Mouse (Mus musculus): ENCODE measurements around the gene Ctns. TPM values are rescaled to one million over a fixed set of nuclear protein-coding genes. Genes with fewer than 3 reads are reported as not detected.

Gene Ctns
- total RNA-seq (2021): 10 to 100 TPM; 19.1 to 19.4 TPM
- long read RNA-seq, experiment 1, partial matches to known transcripts: 4 of 9 reads
- long read RNA-seq, experiment 1, other reads (novel, unspliced or antisense): 0 of 9 reads
- long read RNA-seq, experiment 2, transcript Ctns-201 (11 exons, 2,570 nt): major isoform, 6 of 15 reads
- long read RNA-seq, experiment 2, partial matches to known transcripts: 5 of 15 reads
- long read RNA-seq, experiment 2, other reads (novel, unspliced or antisense): 3 of 15 reads

DNA sequence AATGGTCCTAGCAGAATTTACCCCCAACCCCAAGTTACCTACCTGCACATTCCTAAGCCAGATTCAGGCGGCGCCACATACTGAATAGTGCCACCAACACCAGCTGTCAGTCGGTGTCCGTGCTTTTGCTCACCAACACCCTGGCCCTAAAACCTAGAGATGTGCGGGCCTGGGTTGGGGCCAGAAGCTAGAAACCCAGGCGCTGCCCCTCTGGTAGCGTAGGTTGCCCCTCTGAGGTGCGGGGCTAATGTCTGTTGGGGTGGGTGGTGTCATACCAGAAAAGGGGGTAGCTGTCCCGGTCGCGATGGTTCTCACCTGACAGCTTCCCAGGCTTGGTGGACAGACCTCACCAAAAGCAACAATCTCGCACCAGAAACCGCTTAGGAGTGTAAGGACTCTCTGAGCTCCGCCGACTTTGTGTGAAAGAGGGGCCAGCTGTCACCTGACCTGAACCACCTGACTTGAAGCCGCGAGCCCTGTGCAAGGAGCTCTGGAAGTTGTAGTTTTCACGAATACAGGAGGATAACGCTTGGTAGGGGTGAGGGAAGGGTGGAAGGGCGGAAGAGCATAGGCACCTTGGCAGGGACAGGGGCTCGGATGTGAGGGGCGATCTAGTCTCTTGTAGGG lies at the start of gene Ctns:
TSS of gene Ctns (minus strand) at position 440 of the 627 bp plus-strand sequence.
- no peak for DNase-seq (ENCODE audit: low spot score in 2 of 2)

- no peak for DNase-seq (ENCODE audit: low spot score in 2 of 2)
Measured at GRCm38 (mm10) chr11:73242777-73243176, 43.9 kb upstream of the Ctns start.

- DNase-seq (ENCODE audit: low spot score in 2 of 2): no peak
Measured at GRCm38 (mm10) chr11:73242199-73242598, 43.4 kb upstream of the Ctns start.

- DNase-seq (ENCODE audit: low spot score in 2 of 2): no peak
Measured at GRCm38 (mm10) chr11:73236731-73237130, 37.9 kb upstream of the Ctns start.

DNA sequence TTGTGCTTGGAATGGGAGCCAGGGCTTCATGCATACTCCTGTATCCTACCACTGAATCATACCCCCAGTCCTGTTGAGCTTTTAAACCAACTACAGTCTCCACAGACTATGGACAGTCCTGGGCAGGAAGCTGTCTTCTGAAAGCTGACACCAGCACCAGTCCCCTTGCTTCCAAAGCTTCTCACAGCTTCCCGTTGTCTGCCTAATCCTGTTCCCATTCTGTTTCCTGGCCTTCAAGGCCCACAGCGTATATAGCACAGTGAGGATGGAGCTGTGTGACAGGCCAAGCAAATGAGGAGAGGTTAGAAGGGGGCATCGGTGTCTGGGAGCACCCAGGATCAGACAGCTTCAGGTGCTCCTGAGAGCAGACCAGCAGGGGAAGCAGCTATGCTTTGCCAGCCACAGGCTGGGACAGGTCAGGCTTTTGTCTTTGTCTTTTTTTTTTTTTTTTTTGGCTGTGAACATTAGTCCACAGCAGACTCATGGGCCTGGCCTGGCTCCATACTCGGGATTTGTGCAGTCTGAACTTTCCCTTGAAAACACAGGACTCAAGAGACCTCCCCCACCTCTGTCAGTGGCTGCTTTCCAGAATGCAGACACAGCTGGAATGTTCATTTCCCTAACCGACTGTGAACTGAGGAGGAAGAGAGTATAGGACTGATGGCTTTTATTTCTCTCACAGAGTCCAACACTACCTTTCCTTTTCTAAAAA lies 37.3 kb upstream of the Ctns start:
- DNase-seq (ENCODE audit: low spot score in 2 of 2): peak in 1 of 2 experiments; percentile 13

DNA sequence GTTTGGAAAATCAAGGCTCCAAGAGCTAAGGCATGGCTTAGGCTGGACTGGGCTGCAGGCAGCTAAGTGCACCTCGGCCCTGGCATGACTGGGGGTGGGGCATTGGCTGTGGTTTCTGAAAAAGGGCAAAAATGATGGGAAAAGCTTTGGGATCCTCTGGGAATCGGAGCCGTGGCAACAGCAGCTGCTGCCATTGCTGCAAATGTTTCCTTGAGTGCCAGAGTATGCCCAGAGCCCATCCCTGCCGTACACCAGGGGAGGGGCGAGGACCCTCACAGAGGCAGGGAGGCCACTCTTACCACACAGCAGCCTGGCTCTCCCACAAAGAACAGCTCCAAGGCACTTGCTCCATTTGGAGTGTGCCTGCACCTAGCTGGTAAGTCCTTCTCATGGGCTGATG lies 35.1 kb upstream of the Ctns start, which contains the start of gene Trpv1:
TSS of gene Trpv1 (plus strand) at position 301 of the 400 bp plus-strand sequence.
- DNase-seq (ENCODE audit: low spot score in 2 of 2): no peak

- no peak for DNase-seq (ENCODE audit: low spot score in 2 of 2)
Measured at GRCm38 (mm10) chr11:73232513-73232912, 33.7 kb upstream of the Ctns start.

- DNase-seq (ENCODE audit: low spot score in 2 of 2): no peak
Measured at GRCm38 (mm10) chr11:73230081-73230480, 31.2 kb upstream of the Ctns start.

DNA sequence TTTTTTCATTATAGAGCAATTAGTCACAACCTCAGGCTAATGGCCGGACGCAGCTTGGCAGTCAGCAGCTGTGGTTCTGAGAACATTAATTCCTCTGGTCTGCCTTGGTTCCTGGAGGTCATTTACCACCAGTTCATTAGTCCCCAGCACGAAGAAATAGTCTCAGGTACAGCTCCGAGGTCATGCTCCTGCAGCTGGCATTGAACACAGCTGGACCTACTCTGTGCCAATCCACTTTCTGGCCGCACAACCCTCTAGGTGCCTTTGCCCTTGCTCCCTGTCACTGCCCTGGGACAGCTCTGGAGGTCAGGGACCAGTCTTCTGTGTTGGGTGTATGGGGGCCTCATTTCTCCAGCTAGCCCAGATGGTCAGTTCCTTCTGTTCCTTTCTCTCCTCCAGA lies 30.0 kb upstream of the Ctns start:
- no peak for DNase-seq (ENCODE audit: low spot score in 2 of 2)

DNA sequence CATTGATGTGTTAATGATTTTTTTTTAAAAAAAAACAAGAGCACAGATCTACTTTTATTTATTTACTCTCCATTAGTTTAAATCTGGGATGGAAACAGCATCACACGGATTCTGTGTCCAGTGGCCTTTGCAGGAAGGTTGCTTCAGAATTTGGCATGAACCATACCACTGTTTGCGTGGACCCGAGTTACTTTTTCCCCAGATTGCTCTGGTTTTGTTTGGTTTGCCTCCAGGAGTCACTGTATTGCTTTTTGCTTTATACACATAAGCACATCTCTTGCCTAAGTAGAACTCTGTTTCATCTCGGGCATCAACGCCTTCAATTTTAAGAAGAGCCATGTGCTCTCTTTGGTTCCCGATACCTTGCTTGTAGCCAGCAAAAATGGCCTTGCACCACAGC lies 27.0 kb upstream of the Ctns start:
- no peak for DNase-seq (ENCODE audit: low spot score in 2 of 2)

DNA sequence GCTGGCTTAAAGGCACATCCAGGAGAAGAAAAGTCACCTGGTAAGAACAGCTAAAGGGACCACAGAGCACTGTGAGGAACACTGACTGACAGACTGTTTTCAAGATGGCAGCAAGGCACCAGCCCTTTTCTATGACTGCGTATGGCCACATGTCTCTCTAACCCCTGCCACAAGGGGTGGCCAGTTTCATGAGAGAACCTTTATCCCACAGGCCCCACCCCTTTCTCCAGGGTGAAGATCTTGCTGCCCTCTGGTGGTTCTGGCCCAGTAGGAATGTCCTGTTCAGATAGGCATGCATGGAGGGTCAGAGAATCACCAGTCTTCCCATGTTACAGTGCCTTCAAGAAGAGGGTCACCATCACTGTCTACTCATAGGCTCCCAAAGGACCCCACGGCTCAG lies 25.1 kb upstream of the Ctns start:
- DNase-seq (ENCODE audit: low spot score in 2 of 2): peak in 1 of 2 experiments; percentile 19

GRCm38 (mm10) chr11:73222846-73223245 lies 24.0 kb upstream of the Ctns start:
- no peak for DNase-seq (ENCODE audit: low spot score in 2 of 2)

- no peak for DNase-seq (ENCODE audit: low spot score in 2 of 2)
Measured at GRCm38 (mm10) chr11:73220651-73221050, 21.8 kb upstream of the Ctns start.

DNA sequence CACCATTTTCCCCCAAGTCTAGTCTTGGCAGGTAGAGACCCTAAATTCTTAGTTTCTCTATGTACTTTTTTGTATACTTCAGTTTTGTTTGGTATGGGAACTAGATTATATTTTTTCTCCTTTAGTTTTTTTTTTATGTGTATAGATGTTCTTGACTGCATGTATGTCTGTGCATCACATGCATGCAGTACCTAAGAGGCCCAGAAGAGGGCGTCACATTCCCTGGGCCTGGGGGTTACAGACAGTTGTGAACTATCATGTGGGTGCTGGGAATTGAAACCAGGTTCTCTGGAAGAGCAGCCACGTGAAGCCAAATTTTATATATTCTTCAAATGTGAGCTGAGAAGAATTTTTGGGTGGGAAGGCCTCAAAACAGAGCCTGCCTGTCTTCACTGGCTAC lies 20.8 kb upstream of the Ctns start:
- no peak for DNase-seq (ENCODE audit: low spot score in 2 of 2)

GRCm38 (mm10) chr11:73213956-73214355 lies 15.1 kb upstream of the Ctns start:
- DNase-seq (ENCODE audit: low spot score in 2 of 2): no peak

DNA sequence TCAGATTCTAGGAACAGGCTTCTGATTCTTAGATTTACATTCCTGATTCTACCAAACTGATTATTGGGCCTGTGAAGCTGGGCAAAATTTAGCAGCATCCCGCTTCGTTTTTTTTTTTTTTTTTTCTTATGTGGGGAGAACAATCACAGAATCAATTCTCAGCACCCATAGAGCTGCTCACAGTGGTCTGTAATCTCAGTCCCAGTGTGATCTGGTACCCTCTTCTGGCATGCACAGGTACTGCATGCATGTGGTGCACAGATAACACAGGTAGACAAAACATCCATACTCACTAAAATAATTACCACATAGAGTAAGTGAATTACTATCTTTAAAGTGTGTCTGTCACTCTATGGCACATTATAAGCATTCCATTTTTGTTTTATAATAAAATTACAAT lies 8.8 kb upstream of the Ctns start:
- DNase-seq (ENCODE audit: low spot score in 2 of 2): no peak

DNA sequence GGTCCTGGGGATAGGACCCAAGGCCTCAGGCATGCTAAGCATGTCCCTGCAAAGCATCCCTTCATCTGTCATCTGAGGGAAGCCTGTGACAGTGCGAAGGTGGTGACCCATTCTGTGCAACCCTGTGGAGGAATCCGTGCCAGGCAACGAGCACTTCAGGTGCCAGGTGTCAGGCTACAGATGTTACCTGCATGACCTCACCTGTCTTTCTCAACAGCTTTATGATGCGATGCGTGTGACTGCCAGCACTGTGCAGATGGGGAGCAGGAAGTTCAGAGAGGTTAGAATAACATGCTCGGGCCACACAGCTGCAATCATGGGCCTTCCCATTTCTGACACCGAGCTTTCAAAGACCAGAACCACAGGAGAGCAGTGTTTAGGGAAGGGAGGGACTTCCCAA lies 6.4 kb upstream of the Ctns start:
- no peak for DNase-seq (ENCODE audit: low spot score in 2 of 2)

DNA sequence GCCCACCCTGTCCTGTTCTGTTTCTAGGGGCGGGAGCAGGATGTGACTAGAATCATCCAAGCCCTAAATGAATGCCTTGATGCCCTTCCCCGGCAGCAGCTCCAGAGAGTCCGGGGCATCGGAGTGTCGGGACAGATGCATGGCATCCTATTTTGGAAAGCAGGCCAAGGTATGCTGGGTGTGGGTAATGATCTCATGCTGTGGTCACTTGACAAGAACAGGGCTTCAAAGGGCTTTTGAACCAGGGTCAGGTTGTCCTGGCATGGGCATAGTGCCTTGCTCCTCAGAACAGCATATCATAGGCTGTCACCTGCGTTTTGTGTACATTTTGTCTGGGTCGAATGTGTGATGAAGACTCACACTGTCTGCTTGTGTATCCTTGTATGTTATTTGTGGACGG lies 5.1 kb upstream of the Ctns start:
- DNase-seq (ENCODE audit: low spot score in 2 of 2): no peak

- no peak for DNase-seq (ENCODE audit: low spot score in 2 of 2)
Measured at GRCm38 (mm10) chr11:73201597-73201996, 2.8 kb upstream of the Ctns start.

GRCm38 (mm10) chr11:73201021-73201420 lies 2.2 kb upstream of the Ctns start:
- no peak for DNase-seq (ENCODE audit: low spot score in 2 of 2)

DNA sequence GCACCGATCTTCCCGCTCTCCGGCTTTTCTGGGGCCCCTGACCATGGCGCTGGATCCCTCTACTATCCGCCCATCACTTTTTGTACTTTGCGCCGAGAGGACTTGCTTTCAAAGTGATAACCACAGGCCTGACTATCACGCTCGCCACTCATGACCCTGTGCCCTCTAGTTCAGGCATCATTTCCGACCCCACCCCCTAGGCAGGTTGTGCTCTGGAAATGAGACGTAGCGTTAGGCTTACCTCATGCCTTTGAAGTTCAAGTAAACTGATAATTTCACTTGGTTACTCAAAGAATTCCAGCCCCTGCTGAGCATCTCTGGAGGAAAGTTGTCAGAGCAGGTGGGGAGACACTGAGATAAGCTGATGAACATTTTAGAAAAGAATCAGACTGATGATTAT lies 1.0 kb upstream of the Ctns start:
- no peak for DNase-seq (ENCODE audit: low spot score in 2 of 2)

GRCm38 (mm10) chr11:73199230-73199712 lies 429 bp upstream of the Ctns start, which contains the start of gene Shpk:
Gene Shpk (plus strand): TSS chr11:73199460.
- peak; percentile 73 to 86 for DNase-seq (ENCODE audit: low spot score in 2 of 2)
